Mouse (Mus musculus): ENCODE measurements at regions not wholly inside any gene's neighbourhood (a gene's known extent, or its start where the extent isn't known, plus 50 kb on each side); places are given as distances from the start of the nearest gene placed in this dataset.
"Not testable (repeated sequence)": the region's sequence is repeated elsewhere in the genome, so short reads cannot be mapped to it uniquely, and the experiment has no call there.

- intact Hi-C loops (cut with DNase I): no loop called here
- no peak for DNase-seq (ENCODE audit: extremely low spot score in 1 of 2, low spot score in 2 of 2)
These were observed 71.4 kb downstream of the Gm21833 start for GRCm38 (mm10) chr16:82899611-82900010.

- intact Hi-C loops (cut with DNase I): no loop called here
- DNase-seq (ENCODE audit: extremely low spot score in 1 of 2, low spot score in 2 of 2): no peak
These were observed 92.4 kb downstream of the Gm21833 start for GRCm38 (mm10) chr16:82920533-82920932.

DNA sequence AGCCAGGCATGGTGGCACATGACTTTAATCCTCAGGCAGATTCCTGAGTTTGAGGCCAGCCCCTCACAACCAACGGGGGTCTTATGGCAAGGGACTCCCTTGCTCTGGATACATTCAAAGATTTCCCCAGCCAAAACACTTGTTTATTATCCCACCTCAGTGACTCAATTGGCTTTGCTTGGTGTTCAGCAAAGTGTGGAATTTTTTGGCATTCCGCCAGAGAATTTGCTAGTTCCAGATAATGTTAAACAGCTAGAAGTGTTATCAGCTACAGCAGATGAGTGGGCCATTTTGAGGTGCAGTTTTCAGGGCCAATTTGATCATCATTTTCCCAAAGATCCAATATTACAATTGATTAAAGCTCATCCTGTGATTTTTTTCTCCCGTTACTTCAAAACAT, 130.8 kb downstream of the Gm21833 start:
- intact Hi-C loops (cut with DNase I); DNase-seq (ENCODE audit: extremely low spot score in 1 of 2, low spot score in 2 of 2): not testable (repeated sequence)

DNA sequence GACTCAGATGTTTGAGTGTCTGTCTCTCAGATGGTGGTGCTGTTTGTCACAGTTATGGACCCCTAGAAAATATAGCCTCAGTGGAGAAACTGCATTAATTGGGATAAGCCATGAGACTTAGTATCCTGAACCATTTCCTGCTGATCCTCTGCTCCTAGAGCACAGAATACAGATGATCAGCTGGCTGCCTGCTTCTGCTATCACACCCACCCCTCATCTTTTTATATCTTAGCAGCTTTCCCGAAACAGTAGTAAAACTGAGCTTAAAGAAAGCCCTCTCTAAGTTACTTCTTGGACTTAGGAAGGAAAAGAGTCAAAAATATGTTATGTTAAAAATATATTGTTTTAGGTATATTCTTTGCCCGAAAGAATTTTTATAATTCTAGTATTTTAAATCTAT, 163.5 kb downstream of the Gm21833 start:
- intact Hi-C loops (cut with DNase I): no loop called here
- DNase-seq (ENCODE audit: extremely low spot score in 1 of 2, low spot score in 2 of 2): no peak

GRCm38 (mm10) chr16:82997861-82998260, 169.7 kb downstream of the Gm21833 start:
- no peak for DNase-seq (ENCODE audit: extremely low spot score in 1 of 2, low spot score in 2 of 2)
- intact Hi-C loops (cut with DNase I): no loop called here

GRCm38 (mm10) chr16:83021311-83021710, 193.1 kb downstream of the Gm21833 start:
- no peak for DNase-seq (ENCODE audit: extremely low spot score in 1 of 2, low spot score in 2 of 2)
- intact Hi-C loops (cut with DNase I): no loop called here

DNA sequence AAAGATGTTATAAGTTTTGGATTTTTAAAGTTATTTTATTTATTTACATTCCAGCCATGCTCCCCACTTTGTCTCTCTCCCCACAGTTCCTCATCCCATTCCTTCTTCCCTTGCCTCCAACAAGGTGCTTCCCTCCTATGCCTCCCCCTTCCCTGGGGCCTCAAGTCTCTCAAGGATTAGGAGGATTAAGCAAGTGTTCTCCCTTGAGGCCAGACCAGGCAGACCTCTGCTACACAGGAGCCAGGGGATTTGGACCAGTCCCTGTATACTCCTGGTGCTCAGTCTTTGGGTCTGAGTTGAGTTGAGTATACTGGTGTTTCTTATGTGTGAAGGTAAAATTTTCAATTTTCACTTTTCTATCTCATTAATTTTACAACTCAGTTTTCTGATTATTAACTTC, 235.2 kb downstream of the Gm21833 start:
- intact Hi-C loops (cut with DNase I): no loop called here
- no peak for DNase-seq (ENCODE audit: extremely low spot score in 1 of 2, low spot score in 2 of 2)

- no peak for DNase-seq (ENCODE audit: extremely low spot score in 1 of 2, low spot score in 2 of 2)
These were observed 243.3 kb downstream of the Gm21833 start for GRCm38 (mm10) chr16:83071488-83071887.

DNA sequence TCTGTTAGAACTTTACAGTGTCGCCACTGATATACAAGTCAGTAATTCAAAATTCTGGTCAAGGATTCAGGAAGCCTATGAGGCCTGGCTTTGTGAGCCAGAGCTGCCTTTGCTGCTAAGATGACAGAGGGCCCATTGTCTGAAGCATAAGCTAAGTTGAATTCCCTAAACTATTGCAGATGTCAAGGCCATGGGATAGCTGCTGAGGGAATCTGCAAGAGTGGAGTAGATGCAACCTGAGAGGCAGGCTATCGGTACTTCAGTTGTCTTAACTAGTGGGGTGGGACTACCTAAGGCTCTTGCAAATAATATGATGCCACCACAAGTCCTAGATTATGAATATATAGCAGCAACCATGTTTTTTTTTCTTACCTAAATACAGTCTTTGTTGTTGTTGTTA, 263.9 kb downstream of the Gm21833 start:
- intact Hi-C loops (cut with DNase I): no loop called here

More at GRCm38 (mm10) chr16:83071488-83071887, 243.3 kb downstream of the Gm21833 start:
- intact Hi-C loops (cut with DNase I): no loop called here

GRCm38 (mm10) chr16:83111128-83111527, 282.9 kb downstream of the Gm21833 start:
- DNase-seq (ENCODE audit: extremely low spot score in 1 of 2, low spot score in 2 of 2): peak in 1 of 2 experiments; percentile 4
- intact Hi-C loops (cut with DNase I): no loop called here

More for the DNA sequence above, 263.9 kb downstream of the Gm21833 start:
- DNase-seq (ENCODE audit: extremely low spot score in 1 of 2, low spot score in 2 of 2): no peak

GRCm38 (mm10) chr16:83131876-83132275, 303.7 kb downstream of the Gm21833 start:
- DNase-seq (ENCODE audit: extremely low spot score in 1 of 2, low spot score in 2 of 2): no peak
- intact Hi-C loops (cut with DNase I): no loop called here

DNA sequence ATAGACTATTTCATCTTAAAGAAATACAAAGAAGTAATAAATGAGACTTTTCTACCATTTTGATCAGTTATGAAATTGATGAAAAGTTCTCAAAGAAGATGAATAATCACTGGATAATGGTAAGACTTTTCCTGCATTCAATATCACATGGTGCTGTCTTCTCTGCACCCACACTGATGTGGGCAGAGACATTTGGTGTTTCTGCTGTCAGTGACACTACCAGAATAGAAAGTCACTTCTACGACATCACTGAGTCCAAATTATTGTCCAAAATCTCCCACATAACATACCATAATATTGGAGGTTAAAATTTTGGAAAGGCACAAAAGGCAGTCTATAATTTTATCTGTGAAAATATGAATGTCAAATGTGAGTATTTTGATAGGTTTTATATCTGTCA, 344.8 kb downstream of the Gm21833 start:
- DNase-seq (ENCODE audit: extremely low spot score in 1 of 2, low spot score in 2 of 2): no peak
- intact Hi-C loops (cut with DNase I): no loop called here

- intact Hi-C loops (cut with DNase I): no loop called here
- DNase-seq (ENCODE audit: extremely low spot score in 1 of 2, low spot score in 2 of 2): peak in 1 of 2 experiments; percentile 3
These were observed 365.3 kb downstream of the Gm21833 start for GRCm38 (mm10) chr16:83193441-83193953.

DNA sequence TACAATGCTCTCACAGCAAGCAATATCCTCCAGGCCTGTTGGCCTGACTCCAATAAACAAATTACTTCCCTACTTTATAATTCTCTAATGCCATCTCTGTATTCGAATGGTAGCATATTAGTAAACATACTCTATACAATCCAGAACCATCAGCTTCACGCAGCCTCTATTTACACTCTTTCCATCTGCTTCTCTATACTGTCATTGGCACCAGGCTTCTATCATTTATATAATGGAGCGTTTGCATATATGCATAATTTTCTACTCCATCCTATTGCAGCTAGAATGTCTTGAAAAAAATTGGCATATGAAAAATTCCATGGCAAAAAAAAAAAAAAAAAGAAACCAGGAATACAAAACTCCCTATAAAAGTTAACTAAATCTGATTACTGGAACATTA, 369.6 kb downstream of the Gm21833 start:
- no peak for DNase-seq (ENCODE audit: extremely low spot score in 1 of 2, low spot score in 2 of 2)
- intact Hi-C loops (cut with DNase I): no loop called here

Measured in left cerebral cortex, postnatal 10 days (tissue).